Mouse (Mus musculus) kidney, adult 2 months (tissue): ENCODE measurements around the gene Mtmr12. TPM values are rescaled to one million over a fixed set of nuclear protein-coding genes. Genes with fewer than 3 reads are reported as not detected.

Experiments used
- DNase-seq: peaks from one replicate; pipeline ENCODE4 v3.0.0; 2021
- H3K27ac ChIP-seq: fragments of 200-500 bp; 2 replicates; pipeline ENCODE4 v1.5.1; 2012; ENCODE audit warnings: low read depth, low read length, control low read depth, inconsistent platforms; ENCODE audit not compliant: insufficient read depth
- H3K27me3 ChIP-seq: fragments of 200-500 bp; replicated peaks from 2 replicates; pipeline ENCODE4 v1.6.1; 2012; ENCODE audit warnings: mild to moderate bottlenecking, moderate library complexity, low read length, inconsistent platforms; ENCODE audit not compliant: control insufficient read depth, insufficient read depth
- H3K36me3 ChIP-seq: fragments of 200-500 bp; 2 replicates; pipeline ENCODE4 v1.6.1; 2012; ENCODE audit warnings: mild to moderate bottlenecking, moderate library complexity, low read length, inconsistent platforms; ENCODE audit not compliant: control insufficient read depth, insufficient read depth
- H3K4me1 ChIP-seq: fragments of 200-500 bp; 2 replicates; pipeline ENCODE4 v1.6.1; 2011; ENCODE audit warnings: low read length; ENCODE audit not compliant: control insufficient read depth, insufficient read depth
- H3K4me3 ChIP-seq: fragments of 200-500 bp; 2 replicates; pipeline ENCODE4 v1.5.1; 2011; ENCODE audit warnings: mild to moderate bottlenecking, low read depth, low read length, control low read depth; ENCODE audit not compliant: insufficient read depth
- CTCF ChIP-seq: fragments of 200-500 bp; conservative IDR thresholded peaks from 2 replicates; pipeline ENCODE4 v1.5.1; 2011; ENCODE audit warnings: low read depth, mild to moderate bottlenecking, control low read depth, low read length, moderate library complexity, mixed read lengths; ENCODE audit not compliant: insufficient read depth, insufficient read length
- POLR2A ChIP-seq: fragments of 200-500 bp; IDR thresholded peaks from one replicate; pipeline ENCODE4 v1.6.1; 2011; ENCODE audit warnings: low read depth, low read length, control low read depth
- WGBS: fragments of 180-500 bp; shearing (Covaris S2); methylation state at CpG from one replicate; pipeline ENCODE4 v1.1.7; 2018; 5-methylcytosine and 5-hydroxymethylcytosine counted together
- polyA plus RNA-seq: library from polyadenylated mRNA; depleted of rRNA; stranded (reverse); fragments of >200 nt; gene quantifications from 2 replicates; pipeline ENCODE4 v1.2.3, GENCODE M21; 2012

Mtmr12 gene
- polyA plus RNA-seq, 1 experiment: 28.1 TPM

GRCm38 (mm10) chr15:12205160-12205901 lies 503 bp downstream of the Mtmr12 start:
- 2% methylated on average over 69 of the region's 73 CpGs for WGBS
- Histone ChIP-seq H3K27me3 (no peaks in the 10 kb centered on the region), H3K36me3 (no peaks in the 10 kb centered on the region), H3K4me1 (peaks cover 46% of the 10 kb centered on the region), H3K4me3 (peak overlapping the region; percentile 82), H3K27ac (peak overlapping the region; percentile 88)
- DNase-seq: no peak
- no peak for TF ChIP-seq POLR2A
- TF ChIP-seq CTCF: no peak

- peak overlapping the region; percentile 82 for H3K4me3 ChIP-seq
- peak overlapping the region; percentile 88 for H3K27ac ChIP-seq
- TF ChIP-seq CTCF: no peak
- TF ChIP-seq POLR2A: no peak
- no peaks in the 10 kb centered on the region for H3K36me3 ChIP-seq
- 14% methylated on average over 14 of the region's 14 CpGs for WGBS
- peaks cover 48% of the 10 kb centered on the region for H3K4me1 ChIP-seq
- H3K27me3 ChIP-seq: no peaks in the 10 kb centered on the region
- DNase-seq: peak; percentile 58
These were observed 1.2 kb downstream of the Mtmr12 start for GRCm38 (mm10) chr15:12205902-12206645.

GRCm38 (mm10) chr15:12206646-12207222 lies 1.9 kb downstream of the Mtmr12 start:
- Histone ChIP-seq H3K27ac (peak overlapping the region; percentile 85), H3K4me3 (peak overlapping the region; percentile 82; the same call in 1 of the 2 replicates), H3K36me3 (no peaks in the 10 kb centered on the region), H3K4me1 (peaks cover 52% of the 10 kb centered on the region), H3K27me3 (no peaks in the 10 kb centered on the region)
- TF ChIP-seq CTCF (no peak), POLR2A (no peak)
- WGBS: 37% methylated on average over 7 of the region's 7 CpGs
- peak; percentile 91 for DNase-seq

- no peak for TF ChIP-seq CTCF
- no peak for TF ChIP-seq POLR2A
- Histone ChIP-seq H3K27ac (peak overlapping the region; percentile 85), H3K4me1 (peaks cover 51% of the 10 kb centered on the region), H3K4me3 (peak overlapping the region; percentile 9; the same call in 1 of the 2 replicates), H3K27me3 (no peaks in the 10 kb centered on the region), H3K36me3 (no peaks in the 10 kb centered on the region)
- peak; percentile 94 for DNase-seq
- 19% methylated on average over 6 of the region's 6 CpGs for WGBS
These were observed 2.8 kb downstream of the Mtmr12 start for GRCm38 (mm10) chr15:12207556-12208090.

- Histone ChIP-seq H3K36me3 (no peaks in the 10 kb centered on the region), H3K4me3 (no peak overlapping the region), H3K27ac (no peak overlapping the region), H3K4me1 (peaks cover 65% of the 10 kb centered on the region), H3K27me3 (no peaks in the 10 kb centered on the region)
- no peak for DNase-seq
- TF ChIP-seq POLR2A (no peak), CTCF (no peak)
- WGBS: 63% methylated on average over 8 of the region's 8 CpGs
These were observed 6.7 kb downstream of the Mtmr12 start for GRCm38 (mm10) chr15:12211577-12211976.

- TF ChIP-seq CTCF (no peak), POLR2A (no peak)
- WGBS: 50% methylated on average over 1 of the region's 1 CpGs
These were observed 7.4 kb downstream of the Mtmr12 start for GRCm38 (mm10) chr15:12212266-12212665.

More at GRCm38 (mm10) chr15:12212266-12212665, 7.4 kb downstream of the Mtmr12 start:
- Histone ChIP-seq H3K4me1 (peaks cover 58% of the 10 kb centered on the region), H3K4me3 (no peak overlapping the region), H3K27ac (no peak overlapping the region), H3K36me3 (no peaks in the 10 kb centered on the region), H3K27me3 (no peaks in the 10 kb centered on the region)
- DNase-seq: no peak
